Mouse (Mus musculus): ENCODE results near the gene Sos2. TPM values are rescaled to one million over a fixed set of nuclear protein-coding genes. Genes with fewer than 3 reads are reported as not detected.
"Not testable (repeated sequence)": the region's sequence is repeated elsewhere in the genome, so short reads cannot be mapped to it uniquely, and the experiment has no call there.

Gene Sos2
- polyA plus RNA-seq, 1 experiment: 31.2 TPM

DNA sequence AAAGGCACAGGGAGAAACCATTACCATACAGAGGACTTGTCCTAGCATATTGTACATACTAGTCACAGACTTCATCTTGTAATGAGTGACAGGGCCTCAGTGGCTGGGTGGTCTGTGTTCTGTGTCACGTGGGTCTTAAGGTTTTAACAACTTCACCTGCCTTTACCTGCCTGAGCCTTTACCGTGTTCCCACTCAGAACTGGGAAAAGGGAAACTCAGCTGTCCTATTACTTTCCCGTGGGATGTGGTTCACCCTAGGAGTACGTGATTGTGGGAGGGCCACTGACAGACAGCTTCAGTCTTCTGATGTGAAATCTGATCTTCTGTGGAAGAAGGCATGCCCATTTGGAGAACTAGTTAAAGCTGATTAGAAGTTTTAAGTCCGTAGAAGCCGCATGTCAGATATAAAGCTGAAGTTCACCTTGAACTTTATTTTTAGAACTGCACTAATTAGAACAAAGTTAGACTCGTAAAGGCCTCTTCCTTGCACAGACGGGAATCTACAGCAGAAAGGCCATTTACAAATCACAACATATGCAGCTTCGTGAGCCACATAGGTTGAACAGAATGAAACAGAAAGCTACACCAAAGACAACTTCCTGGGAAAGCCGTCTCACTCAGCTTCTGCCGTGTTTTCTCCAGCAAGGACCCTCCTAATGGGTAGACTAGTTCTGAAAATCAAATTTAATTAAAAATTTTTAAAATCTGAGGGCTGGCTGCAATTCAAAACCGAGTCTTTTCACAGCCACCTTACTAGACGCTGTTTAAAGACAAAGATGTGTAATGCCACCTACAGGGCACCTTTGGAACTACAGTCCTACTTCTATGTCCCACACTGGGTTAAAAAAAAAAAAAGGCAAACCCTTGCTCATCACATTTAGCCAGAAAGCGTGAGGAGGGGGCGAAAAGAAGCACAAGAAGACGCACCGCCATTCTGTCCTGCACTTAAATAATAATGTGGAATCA, 107.5 kb downstream of the Sos2 start:
- DNase-seq (ENCODE audit: extremely low spot score in 1 of 2, low spot score in 1 of 2): peak; percentile 54 to 94

DNA sequence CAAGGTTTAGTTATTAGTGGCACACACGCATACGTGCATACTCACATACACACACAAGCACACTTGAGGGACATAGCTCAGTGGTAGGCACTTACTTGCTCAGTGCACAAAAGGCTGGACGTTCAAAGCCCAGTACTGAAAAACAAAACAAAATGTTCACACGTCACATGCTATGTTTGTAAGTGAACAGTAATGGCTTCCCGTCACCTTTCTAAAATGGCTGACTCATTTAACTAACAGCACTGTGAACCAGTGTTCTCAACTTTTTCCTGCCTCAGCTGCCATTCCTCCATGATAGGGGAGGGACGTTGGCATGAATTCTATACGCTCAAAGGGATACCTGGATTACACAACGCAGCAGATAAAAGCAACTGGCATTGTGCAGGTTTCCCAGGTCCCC, 108.4 kb downstream of the Sos2 start:
- DNase-seq (ENCODE audit: extremely low spot score in 1 of 2, low spot score in 1 of 2): no peak

DNA sequence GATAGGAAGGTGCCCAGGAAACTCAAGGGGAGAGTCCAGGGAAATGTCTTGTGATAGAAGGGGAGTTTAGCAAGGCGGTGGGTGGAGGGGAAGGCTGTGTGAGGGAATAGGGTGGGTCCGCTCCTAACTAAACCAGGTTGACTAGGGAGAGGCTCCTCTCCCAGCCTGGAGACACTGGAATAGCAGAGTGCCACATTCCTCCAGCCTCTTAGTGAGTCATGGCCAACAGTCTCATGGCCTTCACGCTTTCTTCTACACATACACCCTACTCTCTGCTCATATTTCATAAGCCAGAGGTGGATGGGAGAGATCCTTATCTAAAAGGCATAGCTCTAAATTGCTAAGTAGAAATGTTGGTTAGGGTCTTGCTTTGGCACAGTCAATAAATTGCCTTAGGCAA, 111.7 kb downstream of the Sos2 start:
- DNase-seq (ENCODE audit: extremely low spot score in 1 of 2, low spot score in 1 of 2): no peak

DNA sequence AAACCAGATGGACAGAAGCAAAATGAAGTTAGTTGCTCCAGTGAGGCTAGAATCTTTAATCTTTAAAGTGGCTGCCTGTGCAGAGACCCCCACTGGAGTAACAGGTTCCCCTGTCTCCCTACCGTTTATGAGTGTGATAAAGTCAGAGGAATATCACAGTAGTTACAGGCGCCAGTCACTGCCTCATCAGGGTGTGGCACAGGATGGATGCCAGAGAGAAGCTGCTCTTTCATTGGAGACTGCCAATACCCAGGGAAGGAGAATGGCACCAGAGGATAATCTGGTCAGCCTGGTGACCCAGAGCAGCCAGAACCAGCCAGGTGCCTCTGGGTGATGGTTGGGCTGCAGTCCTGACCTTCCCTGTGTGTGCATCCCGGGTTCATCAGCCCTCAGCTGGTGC, 113.4 kb downstream of the Sos2 start:
- DNase-seq (ENCODE audit: extremely low spot score in 1 of 2, low spot score in 1 of 2): no peak

DNA sequence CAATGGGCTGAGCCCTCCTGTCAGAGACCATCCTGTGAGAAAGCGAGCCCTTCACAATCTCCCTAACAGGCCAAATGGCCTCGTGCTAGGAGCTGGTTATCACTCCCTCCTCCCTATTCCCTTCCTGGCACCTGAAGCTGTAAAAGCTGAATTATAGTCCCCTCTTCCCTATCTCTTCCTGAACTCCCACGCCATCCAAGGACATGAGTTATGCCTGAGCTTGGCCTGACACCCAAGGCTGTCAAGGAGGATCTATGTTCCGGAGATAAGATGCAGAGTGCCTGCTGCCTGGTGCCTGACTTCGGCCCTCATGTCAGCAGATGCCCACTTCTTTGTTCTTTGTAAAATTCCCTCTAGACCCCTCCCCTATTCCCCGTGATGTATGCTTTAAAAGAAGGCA, 120.6 kb downstream of the Sos2 start:
- DNase-seq (ENCODE audit: extremely low spot score in 1 of 2, low spot score in 1 of 2): not testable (repeated sequence)

DNA sequence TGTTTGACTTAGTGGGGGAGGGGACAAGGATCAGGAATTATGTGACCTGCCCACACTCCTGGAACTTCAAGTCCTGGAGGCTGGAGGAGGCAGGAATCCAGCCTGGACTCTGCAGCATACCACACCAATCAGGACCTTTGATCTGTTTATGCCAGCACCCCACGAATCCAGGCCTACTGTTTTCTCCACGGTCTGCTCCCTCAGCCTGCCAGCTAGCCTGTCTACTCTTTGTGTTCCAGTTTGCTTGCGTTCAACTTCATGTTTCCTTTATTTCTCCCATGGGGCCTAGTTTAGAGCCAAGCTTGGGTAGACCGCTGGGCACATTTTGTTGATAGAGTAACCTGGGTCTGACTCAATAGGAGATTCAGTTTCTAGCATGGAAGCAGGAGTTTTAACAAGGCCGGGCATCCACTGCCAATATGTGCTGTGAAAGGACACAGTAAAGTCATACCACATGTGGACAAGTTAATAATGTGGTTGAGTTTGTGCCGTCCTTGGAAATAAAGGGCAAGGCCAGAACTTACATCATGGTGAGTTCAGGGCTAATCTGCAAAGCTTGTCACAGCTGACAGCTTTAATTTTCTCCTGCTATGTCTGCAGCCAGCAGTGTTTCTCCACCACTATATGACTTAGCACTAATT, 125.3 kb downstream of the Sos2 start:
- DNase-seq (ENCODE audit: extremely low spot score in 1 of 2, low spot score in 1 of 2): no peak

DNA sequence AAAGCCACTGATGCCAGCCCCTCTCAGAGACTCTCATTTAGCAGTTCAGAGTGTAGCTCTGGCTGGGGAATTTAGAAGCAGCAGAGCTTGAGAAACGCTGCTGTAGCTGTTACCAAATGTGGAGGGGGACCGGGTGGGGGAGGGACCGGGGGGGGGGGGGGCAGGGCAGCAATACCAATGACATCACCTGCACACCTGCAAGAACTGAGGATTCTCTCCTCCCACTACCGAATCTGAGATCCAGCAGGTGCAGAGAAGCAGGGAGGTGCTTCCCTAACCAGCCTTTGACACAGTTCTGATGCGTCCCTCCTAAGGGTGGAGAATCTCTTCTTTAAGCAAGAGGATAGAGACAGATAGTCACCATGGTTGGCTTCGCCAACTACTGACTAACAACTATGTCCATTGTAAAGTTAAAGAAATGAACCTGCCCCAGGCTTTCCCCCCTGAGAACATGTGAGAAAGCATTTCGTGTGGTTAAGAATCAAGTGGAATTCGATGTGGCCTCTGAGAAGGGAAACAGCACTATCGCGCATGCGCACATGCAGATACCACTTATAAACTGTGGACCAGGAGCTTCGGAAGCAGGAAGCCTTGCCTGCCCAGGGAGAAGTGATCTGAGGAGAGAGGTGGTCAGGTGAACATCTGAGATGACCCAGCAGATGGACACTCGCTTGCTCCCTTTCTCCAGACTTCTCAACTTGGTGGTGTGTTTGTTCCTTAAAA, 136.0 kb downstream of the Sos2 start:
- DNase-seq (ENCODE audit: extremely low spot score in 1 of 2, low spot score in 1 of 2): no peak

DNA sequence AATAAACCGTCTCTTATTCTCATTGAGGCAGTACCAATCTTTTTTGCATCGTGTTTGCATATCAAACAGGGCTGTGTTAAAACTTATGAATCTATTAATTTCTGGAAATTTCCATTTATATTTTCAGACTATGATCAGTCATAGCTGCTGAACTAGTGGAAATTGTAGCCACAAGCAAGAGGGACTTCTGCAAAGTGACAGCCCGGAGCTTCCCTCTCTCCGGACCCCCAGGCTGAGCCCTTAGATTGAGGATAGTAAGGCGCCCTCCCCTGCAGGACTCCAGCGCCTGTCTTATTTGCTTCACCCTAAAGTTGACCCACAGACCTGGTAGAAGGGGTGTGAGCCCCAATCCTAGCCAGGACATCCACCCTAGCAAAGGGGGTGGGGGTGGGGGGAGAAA, 136.7 kb downstream of the Sos2 start:
- no peak for DNase-seq (ENCODE audit: extremely low spot score in 1 of 2, low spot score in 1 of 2)

DNA sequence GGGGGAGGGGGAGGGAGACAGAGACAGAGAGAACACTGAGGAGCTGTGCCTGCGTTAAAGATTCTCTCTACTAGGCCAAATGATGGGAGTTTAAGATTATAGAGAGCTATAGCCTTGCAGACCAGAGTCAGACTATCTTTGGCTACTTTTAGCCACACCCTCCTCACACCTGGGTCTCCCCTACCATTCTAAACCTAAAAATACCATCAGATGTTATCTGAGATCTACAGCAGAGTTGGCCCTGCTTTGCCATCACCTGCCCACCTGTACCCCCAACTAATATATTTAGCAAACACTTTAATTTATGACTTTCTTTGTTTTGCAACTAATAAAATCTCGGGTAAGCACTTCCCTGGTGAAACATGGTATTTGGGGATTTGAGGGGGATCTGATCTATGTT, 137.1 kb downstream of the Sos2 start:
- no peak for DNase-seq (ENCODE audit: extremely low spot score in 1 of 2, low spot score in 1 of 2)

DNA sequence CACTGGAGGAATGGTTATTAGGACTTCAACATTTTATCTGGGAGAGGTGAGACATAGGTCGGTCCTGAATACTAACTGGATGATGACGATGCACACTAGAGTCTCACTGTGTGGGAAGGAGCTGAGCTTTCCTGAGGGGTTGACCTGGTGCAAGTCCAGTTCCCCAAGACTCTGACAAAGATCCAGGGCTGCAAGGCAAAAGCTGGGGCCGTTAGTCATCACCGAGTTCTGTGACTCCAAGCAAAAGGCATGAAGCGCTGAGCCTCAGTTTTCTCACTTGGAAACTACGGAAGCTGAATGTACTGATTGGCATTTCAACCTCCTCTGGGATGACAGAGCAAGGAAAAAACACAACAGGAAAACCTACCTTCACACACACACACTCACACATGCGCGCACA, 139.3 kb downstream of the Sos2 start:
- no peak for DNase-seq (ENCODE audit: extremely low spot score in 1 of 2, low spot score in 1 of 2)

DNA sequence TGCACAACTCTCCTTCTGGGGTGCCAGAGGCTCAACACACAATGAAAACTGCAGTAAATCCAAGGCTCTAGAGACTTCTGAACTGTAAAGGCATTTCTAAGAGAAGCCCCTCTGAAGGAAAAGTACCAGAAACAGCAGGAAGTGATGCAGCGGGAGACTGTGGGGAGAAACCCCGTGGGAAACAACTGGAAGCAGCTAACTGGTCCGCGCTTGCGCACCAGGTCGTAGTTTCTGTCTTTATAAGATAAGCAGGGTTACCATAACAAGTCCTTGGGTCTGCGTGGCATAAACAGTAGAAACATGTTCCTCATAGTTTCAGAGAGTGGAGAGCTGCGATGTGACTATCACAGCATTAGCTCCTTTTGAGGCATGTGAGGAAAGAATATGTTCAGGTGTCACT, 140.0 kb downstream of the Sos2 start:
- DNase-seq (ENCODE audit: extremely low spot score in 1 of 2, low spot score in 1 of 2): no peak

DNA sequence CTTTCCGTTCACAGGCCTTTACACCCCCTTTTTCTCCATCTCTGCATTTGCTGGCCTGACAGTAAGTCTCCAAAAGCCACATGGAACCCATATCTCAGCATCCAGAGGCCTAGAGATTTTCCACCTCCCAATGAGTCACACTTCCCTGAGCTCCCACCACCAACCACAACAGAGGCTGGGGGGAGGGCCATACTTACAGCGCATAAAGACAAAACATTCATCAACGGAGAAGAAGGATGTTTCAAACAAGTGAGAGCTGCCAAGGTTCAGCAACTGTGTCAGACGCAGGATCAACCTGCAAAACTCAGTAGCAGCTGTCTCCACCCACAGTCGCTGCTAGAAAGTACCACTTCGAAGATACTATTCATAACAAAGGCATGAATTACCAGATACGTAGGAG, 142.3 kb downstream of the Sos2 start:
- DNase-seq (ENCODE audit: extremely low spot score in 1 of 2, low spot score in 1 of 2): peak in 1 of 2 experiments; percentile 29

DNA sequence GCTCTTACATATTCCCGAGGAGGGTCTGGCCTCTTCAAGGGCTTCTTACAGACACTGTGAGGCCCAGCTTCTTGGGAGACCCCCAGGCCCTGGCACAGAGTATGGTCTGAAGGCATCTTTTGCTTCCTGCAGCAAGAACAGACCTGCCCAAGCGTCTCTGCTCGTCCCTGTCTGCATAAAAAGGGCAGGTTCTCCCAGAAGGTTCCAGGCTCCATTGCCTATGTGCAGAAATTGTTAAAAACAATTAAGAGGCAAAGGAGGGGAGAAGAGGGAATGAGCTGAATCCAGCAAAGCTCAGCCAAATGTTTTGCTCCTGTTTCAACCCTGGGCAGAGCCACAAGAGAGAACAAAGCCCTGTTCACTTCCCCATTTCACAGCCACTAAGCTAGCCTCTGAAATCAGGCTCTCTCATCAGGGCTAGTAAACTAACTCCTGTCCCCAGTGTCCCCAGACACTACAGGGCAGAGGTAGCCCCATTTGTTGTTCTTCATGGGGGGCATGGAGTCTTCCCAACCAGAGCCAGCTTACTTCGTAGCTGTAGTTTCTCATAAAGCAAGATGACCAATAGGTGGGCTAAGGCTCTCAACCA, 143.2 kb downstream of the Sos2 start:
- DNase-seq (ENCODE audit: extremely low spot score in 1 of 2, low spot score in 1 of 2): no peak

DNA sequence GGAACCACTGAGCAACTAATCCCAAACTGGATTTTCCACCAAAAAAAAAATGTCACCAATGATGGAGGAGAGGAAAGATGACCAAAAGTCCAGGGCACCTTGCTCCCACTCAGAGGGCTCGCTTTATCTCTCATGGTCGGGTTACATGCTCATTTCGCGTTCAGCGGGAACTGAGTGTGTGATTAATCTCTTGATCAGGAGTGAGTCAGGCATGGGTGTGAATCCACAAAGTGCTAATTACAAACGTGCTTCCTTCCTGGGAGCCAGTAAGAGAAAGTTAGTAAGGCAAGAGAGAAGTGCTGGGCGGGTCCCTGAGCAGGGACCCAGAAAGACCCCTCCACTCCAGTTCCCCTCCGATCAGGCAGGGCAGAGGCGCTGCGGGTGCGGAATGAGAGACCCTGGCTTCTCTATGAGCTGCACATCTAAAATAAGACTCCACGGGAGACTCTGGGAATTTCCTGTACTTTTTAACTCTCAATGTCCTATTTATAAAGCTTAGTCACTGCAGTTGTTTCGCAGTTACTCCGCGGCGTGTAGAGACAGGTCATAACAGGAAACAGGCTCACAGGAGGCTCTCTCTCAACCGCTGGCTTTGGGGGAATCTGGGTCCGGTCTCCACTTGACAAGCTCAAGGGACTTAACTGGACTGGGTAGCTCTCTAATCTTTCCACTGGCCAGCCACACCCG, 143.8 kb downstream of the Sos2 start:
- DNase-seq (ENCODE audit: extremely low spot score in 1 of 2, low spot score in 1 of 2): peak; percentile 15 to 52

DNA sequence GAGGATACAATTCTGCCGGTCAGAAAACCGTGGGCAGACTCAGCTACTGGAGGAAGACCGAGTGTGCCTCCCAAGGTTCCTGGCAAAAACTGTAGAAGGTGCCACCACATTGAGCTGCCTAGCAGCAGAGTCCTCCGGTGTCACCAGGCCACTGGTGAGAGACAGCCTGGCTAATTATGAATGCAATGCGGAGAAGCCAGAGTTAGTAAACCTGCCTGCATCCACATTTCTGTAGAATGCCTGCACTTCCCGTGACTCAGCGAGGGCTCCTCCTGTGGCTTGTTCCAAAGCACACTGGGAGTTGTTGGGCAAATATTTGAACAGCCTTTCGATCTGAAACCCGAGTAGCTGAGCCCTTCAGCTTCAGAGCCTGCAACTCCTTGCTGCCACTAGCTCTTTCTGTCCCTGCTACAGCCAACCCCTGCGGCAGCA, 144.4 kb downstream of the Sos2 start:
- DNase-seq (ENCODE audit: extremely low spot score in 1 of 2, low spot score in 1 of 2): peak in 1 of 2 experiments; percentile 48

DNA sequence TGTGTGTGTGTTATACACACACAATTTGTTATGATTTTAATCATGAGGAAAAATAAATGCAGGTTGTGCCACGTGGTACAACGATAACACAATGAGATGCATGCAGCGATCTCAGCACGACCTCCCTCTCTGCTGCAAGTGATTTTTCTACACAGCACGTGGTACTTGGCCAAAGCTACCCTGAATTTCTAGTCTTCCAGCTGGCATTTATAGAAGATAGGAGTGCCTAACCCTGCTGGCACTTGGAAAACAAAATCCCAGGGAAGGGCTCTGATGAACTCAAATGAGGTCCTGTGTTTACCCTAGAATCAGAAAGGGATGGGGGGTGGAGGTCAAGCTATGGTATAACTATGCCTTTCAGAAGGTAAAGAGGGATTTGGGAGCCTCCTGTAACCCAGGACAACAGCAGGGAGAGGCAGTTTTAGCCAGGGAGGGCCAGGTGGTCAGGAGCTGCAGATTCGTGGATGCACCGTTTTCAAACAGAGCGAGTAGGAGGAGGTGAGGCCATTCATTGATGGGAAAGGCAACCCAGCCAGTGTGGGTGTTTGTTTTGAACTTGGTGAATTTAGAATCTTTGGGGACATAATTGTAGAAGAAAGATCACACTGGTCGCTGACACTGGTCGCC, 144.9 kb downstream of the Sos2 start:
- no peak for DNase-seq (ENCODE audit: extremely low spot score in 1 of 2, low spot score in 1 of 2)

Measured in frontal cortex, adult 2 months (tissue).